Mouse (Mus musculus) kidney, embryonic 16.5 days (tissue): ENCODE results near the gene Neurog1. TPM values are rescaled to one million over a fixed set of nuclear protein-coding genes. Genes with fewer than 3 reads are reported as not detected.

ENCODE experiments used
- ATAC-seq: fragments of 200-750 bp; cut with Nextera tagmentation; 2 replicates; pipeline ENCODE4 v1.8.0; 2017; ENCODE audit warnings: moderate TSS enrichment; ENCODE audit not compliant: low FRiP score, low TSS enrichment
- H3K27ac ChIP-seq: fragments of 300-500 bp; sonication (generic); 2 replicates; pipeline ENCODE4 v1.5.1; 2014; ENCODE audit warnings: low read length
- H3K27me3 ChIP-seq: fragments of 300-500 bp; sonication (generic); 2 replicates; pipeline ENCODE4 v1.6.1; 2014; ENCODE audit warnings: low read length, control low read depth, mixed read lengths; ENCODE audit not compliant: insufficient read depth
- H3K36me3 ChIP-seq: fragments of 300-500 bp; sonication (generic); 2 replicates; pipeline ENCODE4 v1.6.1; 2014; ENCODE audit warnings: low read length, control low read depth, mixed read lengths; ENCODE audit not compliant: insufficient read depth
- H3K4me1 ChIP-seq: fragments of 300-500 bp; sonication (generic); 2 replicates; pipeline ENCODE4 v1.6.1; 2014; ENCODE audit warnings: low read length, control low read depth, mixed read lengths; ENCODE audit not compliant: insufficient read depth
- H3K4me2 ChIP-seq: fragments of 300-500 bp; sonication (generic); replicated peaks from 2 replicates; pipeline ENCODE4 v1.6.1; 2014; ENCODE audit warnings: low read depth, low read length
- H3K4me3 ChIP-seq: fragments of 300-500 bp; sonication (generic); 2 replicates; pipeline ENCODE4 v1.5.1; 2014; ENCODE audit warnings: mild to moderate bottlenecking, low read length
- H3K9ac ChIP-seq: fragments of 300-500 bp; sonication (generic); replicated peaks from 2 replicates; pipeline ENCODE4 v1.6.1; 2014; ENCODE audit warnings: low read length
- H3K9me3 ChIP-seq: fragments of 300-500 bp; sonication (generic); 2 replicates; pipeline ENCODE4 v1.6.1; 2016; ENCODE audit warnings: low read length, control low read depth
- WGBS: fragments of 180-500 bp; shearing (Covaris S2); extraction: QIAGEN DNeasy Blood & Tissue Kit; methylation state at CpG from one replicate; pipeline ENCODE4 v1.1.7; 2014; 5-methylcytosine and 5-hydroxymethylcytosine counted together
- polyA plus RNA-seq: library from polyadenylated mRNA; unstranded; fragments of >200 nt; fragmentation: Nextera tagmentation; extraction: Ambion mirVana; gene quantifications from 2 replicates; pipeline ENCODE4 v1.2.1, GENCODE M21; 2015

Gene Neurog1
- not detected in 2 replicates for polyA plus RNA-seq

DNA sequence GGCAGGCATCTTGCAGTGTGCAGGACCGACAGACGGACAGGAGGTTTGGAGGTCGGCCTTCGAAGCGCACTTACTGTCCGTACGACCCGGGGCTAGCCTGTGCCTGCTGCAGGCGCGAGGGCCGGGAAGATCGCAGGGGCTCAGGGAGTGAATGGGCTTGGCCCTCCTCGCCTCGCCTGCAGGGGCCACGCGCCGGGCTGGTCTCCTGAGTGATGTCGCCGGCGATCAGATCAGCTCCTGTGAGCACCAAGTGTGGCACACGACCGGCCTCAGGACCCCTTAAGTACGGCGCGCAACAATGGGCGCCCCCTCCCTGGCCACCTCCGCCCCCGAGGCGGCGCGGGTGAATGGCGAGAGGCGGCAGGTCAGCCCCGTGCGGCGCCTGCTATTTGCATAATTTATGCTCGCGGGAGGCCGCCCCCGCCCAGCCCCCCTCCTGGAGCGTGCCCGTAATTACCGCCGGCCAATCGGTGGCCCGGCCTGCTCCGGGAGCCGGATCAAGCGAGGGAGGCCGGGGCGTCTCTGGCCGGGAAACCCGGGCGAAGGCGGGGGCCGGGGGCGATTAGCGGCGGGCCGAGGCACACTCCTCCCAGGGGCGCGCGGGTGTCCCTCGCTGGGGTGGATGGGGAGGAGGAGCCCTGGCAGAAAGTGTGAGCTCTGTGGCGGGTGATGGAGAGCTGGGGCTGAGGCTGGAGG, at the start of gene Neurog1:
Gene Neurog1 (minus strand): TSS at position 240 of the 696 bp plus-strand sequence.
- peak within 1 kb of the TSS; percentile 53 for H3K4me2 ChIP-seq
- WGBS, result 0% methylated on average over 63 of the region's 65 CpGs
- no peaks in the 10 kb centered on the region for H3K9me3 ChIP-seq
- 0 out of 2 replicates have a peak within 1 kb of the TSS, but pooled peaks have one; percentile 22 for H3K9ac ChIP-seq
- peak; percentile 63 for ATAC-seq
- H3K27me3 ChIP-seq, result peaks cover 100% of the 10 kb centered on the region
- H3K4me1 ChIP-seq, result peaks cover 11% of the 10 kb centered on the region
- H3K27ac ChIP-seq, result no peak within 1 kb of the TSS
- no peaks in the 10 kb centered on the region for H3K36me3 ChIP-seq
- peak within 1 kb of the TSS; percentile 40 for H3K4me3 ChIP-seq

DNA sequence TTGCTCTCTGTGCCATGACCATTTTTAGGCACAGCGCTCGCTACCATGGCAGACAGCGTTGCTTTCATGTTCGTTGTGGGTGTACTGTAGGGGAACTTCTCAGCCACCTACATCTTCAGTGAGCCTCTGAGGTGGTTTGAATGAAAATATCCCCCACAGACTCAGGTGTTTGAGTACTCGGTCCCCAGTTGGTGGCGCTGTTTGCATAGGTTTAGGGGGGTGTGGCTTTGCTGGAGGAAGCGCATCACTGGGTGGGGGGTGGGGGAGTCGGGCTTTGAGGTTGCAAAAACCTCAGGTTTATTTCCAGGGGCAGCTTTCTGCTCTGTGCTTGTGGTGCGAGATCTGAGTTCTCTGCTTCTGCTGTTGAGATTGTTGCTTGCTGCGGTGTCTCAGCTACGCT, 47.4 kb upstream of the Neurog1 start:
- Histone ChIP-seq H3K4me2 (no peak overlapping the region), H3K27ac (no peak overlapping the region), H3K4me1 (peaks cover 25% of the 10 kb centered on the region), H3K36me3 (no peaks in the 10 kb centered on the region), H3K4me3 (no peak overlapping the region), H3K27me3 (peaks cover 44% of the 10 kb centered on the region), H3K9ac (no peak overlapping the region), H3K9me3 (no peaks in the 10 kb centered on the region)
- WGBS, result 91% methylated on average over 11 of the region's 11 CpGs
- no peak for ATAC-seq

DNA sequence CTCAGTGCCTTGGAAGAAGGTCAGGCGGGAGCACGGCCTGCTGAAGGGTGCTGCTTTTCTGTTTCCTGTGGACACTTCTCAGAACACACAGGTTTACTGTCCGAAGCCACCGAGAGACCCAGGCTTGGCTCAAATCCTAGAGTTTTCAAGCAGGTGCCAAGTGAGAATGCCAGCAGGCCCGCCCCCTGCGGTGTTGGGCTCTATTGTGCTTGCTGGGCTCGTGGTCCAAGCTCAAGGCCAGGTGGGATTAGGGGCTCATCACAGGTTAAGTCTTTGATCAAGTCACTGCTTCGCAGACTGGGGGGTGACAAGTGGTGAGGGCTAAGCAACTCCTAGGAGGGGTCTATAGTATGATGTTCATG, 44.7 kb upstream of the Neurog1 start:
- Histone ChIP-seq H3K27ac (no peak overlapping the region), H3K27me3 (peaks cover 62% of the 10 kb centered on the region), H3K4me1 (peaks cover 25% of the 10 kb centered on the region), H3K9me3 (no peaks in the 10 kb centered on the region), H3K9ac (peak overlapping the region; percentile 69), H3K4me2 (peak overlapping the region; percentile 89), H3K36me3 (no peaks in the 10 kb centered on the region), H3K4me3 (peak overlapping the region; percentile 56)
- WGBS, result 6% methylated on average over 8 of the region's 8 CpGs
- ATAC-seq, result no peak

DNA sequence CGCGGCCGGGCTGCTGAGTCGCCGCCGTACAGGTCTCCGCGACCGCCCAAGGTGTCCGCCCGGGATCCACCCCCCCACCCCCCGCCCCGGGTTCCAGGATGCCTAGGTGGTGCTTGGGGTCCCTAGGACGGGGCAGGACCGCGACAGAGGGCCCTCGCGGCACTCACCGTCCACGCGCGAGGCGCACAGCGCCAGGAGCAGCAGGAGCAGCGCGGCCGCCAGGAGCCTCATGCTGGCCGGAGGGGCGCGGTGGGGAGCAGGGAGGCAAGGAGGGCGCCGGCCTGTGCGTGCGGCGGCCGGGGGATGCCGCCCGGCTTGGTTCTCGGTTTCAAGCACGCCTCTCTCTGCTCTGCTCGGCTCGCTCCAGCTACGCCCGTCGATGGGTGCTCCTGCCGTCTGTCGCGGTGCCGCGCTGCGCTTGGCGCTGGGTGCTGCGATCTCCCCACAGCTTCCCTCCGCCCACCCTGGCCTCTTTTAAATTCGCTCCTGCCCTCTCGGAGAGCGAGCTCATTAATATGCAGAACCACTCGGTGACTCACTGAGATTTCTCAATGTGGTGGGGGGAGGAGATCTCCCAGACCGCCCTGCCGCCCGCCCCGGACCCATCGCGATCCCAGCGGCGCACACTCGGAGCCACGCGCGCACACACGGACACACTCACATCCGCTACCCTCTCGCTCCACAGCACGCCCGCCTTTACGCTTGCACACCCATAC, 44.1 kb upstream of the Neurog1 start, which contains the start of gene Cxcl14:
Gene Cxcl14 (minus strand): TSS at position 609 of the 716 bp plus-strand sequence.
- Histone ChIP-seq H3K27ac (no peak within 1 kb of the TSS), H3K4me3 (peak within 1 kb of the TSS; percentile 56), H3K4me1 (peaks cover 25% of the 10 kb centered on the region), H3K27me3 (peaks cover 62% of the 10 kb centered on the region), H3K36me3 (no peaks in the 10 kb centered on the region), H3K9ac (peak within 1 kb of the TSS; percentile 69), H3K9me3 (no peaks in the 10 kb centered on the region), H3K4me2 (peak within 1 kb of the TSS; percentile 89)
- ATAC-seq, result peak; percentile 58
- under 1% methylated on average over 74 of the region's 76 CpGs for WGBS

DNA sequence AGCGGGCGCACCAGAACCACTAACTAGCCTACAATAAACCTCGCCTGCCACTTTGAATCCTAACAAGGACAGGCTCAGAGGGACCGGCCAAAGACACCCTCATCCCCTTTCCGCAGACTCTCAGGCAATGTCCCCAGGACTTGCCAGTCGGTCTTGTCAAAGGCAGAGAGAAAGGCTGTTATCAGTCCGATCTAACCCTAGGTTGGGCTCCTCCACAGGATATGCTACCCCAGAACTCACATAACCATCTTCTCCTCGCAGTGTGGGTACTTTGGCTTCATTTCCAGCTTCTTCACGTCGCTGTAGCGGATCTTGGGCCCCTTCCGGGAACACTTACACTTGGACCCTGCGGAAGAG, 43.6 kb upstream of the Neurog1 start:
- WGBS, result 4% methylated on average over 13 of the region's 13 CpGs
- H3K4me1 ChIP-seq, result peaks cover 25% of the 10 kb centered on the region
- ATAC-seq, result no peak
- peak overlapping the region; percentile 56 for H3K4me3 ChIP-seq
- H3K36me3 ChIP-seq, result no peaks in the 10 kb centered on the region
- H3K9me3 ChIP-seq, result no peaks in the 10 kb centered on the region
- H3K9ac ChIP-seq, result peak overlapping the region; percentile 69
- no peak overlapping the region for H3K27ac ChIP-seq
- H3K4me2 ChIP-seq, result peak overlapping the region; percentile 89
- H3K27me3 ChIP-seq, result peaks cover 62% of the 10 kb centered on the region

DNA sequence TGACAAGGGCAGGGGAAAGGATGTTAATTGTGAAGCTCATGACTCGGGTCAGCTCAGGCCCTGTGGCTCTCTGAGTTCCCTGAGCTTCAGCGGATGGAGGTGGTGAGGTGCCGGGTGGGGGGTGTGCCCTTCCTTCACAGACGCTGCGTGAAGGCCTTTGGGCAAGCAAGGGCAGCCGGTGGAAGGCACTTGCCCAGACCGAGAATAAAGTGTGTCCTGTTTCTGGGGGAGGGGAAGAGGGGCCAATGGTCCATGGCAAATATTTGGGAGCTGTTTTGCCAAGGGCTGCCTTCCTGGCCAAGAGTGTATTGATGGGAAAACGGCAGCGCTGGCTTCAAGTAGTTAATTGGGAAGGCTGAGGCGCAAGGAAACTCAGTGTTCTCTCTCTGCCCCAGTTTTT, 42.9 kb upstream of the Neurog1 start:
- 9% methylated on average over 10 of the region's 10 CpGs for WGBS

DNA sequence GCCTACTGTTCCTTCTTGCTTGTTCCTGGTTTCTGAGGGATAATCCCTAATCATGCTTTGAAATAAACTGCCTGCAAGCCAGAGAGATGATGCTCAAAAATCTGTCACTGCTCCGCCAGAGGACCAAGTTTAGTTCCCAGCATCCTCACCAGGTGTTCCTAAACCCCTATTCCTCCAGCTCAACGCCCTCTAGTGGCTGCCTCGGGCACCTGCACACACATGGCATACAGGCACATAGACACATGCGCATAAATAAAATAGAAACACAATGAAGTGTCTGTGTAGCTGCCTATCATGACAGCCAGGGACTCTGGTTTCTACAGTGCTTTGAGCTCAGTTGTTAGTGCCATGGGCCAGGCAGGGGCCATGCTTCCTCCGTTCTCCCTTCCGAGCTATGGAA, 38.0 kb upstream of the Neurog1 start:
- Histone ChIP-seq H3K27ac (no peak overlapping the region), H3K4me3 (no peak overlapping the region), H3K4me1 (peaks cover 7% of the 10 kb centered on the region; the same call in 1 of the 2 replicates), H3K9me3 (no peaks in the 10 kb centered on the region), H3K9ac (no peak overlapping the region), H3K27me3 (peaks cover 25% of the 10 kb centered on the region), H3K36me3 (no peaks in the 10 kb centered on the region), H3K4me2 (no peak overlapping the region)
- ATAC-seq, result no peak
- 81% methylated on average over 6 of the region's 6 CpGs for WGBS

More for the DNA sequence above, 42.9 kb upstream of the Neurog1 start:
- H3K27me3 ChIP-seq, result peaks cover 62% of the 10 kb centered on the region
- no peaks in the 10 kb centered on the region for H3K36me3 ChIP-seq
- H3K27ac ChIP-seq, result no peak overlapping the region
- no peaks in the 10 kb centered on the region for H3K9me3 ChIP-seq
- H3K4me2 ChIP-seq, result peak overlapping the region; percentile 89
- H3K9ac ChIP-seq, result no peak overlapping the region; the same call in 1 of the 2 replicates
- peaks cover 25% of the 10 kb centered on the region for H3K4me1 ChIP-seq
- peak overlapping the region; percentile 56 for H3K4me3 ChIP-seq
- no peak for ATAC-seq

DNA sequence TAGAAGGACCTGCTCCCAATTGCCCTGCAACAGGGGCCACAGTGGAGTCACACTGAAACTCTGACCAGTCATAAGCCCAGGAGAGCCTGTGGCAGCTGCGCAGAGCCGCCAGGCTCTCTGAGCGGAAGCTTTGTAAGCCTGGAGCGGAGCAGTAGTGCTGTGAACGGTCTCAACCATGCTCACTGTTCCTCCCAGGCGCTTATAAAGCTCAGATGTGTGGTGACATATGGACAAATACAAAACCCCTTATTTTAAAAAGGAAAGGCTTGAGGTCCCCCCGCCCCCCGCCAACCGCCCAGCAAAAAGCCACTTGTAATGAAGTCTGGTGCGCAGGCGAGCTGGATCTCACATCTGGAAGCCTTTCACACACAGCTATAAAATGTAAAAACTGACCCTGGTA, 37.3 kb upstream of the Neurog1 start:
- H3K9me3 ChIP-seq, result no peaks in the 10 kb centered on the region
- peaks cover 17% of the 10 kb centered on the region for H3K27me3 ChIP-seq
- no peak overlapping the region for H3K27ac ChIP-seq
- no peak overlapping the region for H3K4me3 ChIP-seq
- H3K4me2 ChIP-seq, result no peak overlapping the region
- no peaks in the 10 kb centered on the region for H3K4me1 ChIP-seq
- 64% methylated on average over 11 of the region's 11 CpGs for WGBS
- ATAC-seq, result no peak
- no peaks in the 10 kb centered on the region for H3K36me3 ChIP-seq
- H3K9ac ChIP-seq, result no peak overlapping the region

DNA sequence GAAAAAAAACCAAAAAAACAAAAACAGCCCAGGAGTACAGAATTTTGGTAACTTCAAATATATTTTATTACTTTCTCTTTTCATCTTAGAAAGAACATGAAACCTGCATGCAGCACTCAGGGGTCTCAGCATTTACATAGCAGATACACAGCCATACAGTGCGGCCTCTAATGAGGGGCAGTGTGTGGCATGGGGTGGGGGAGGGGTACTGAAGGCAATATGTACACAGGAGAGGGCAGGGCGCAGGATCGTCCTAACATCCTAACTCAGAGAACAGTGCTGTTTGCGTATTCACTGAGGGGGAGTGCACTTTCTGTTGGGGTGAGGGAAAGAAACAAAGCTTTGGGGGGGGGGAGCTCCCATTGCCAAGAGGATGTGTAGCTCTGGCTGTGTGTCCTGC, 36.6 kb upstream of the Neurog1 start:
- H3K9ac ChIP-seq, result no peak overlapping the region
- H3K4me1 ChIP-seq, result no peaks in the 10 kb centered on the region
- H3K4me2 ChIP-seq, result no peak overlapping the region
- no peak overlapping the region for H3K27ac ChIP-seq
- no peaks in the 10 kb centered on the region for H3K36me3 ChIP-seq
- ATAC-seq, result no peak
- WGBS, result 57% methylated on average over 4 of the region's 4 CpGs
- H3K4me3 ChIP-seq, result no peak overlapping the region
- no peaks in the 10 kb centered on the region for H3K9me3 ChIP-seq
- H3K27me3 ChIP-seq, result peaks cover 11% of the 10 kb centered on the region

DNA sequence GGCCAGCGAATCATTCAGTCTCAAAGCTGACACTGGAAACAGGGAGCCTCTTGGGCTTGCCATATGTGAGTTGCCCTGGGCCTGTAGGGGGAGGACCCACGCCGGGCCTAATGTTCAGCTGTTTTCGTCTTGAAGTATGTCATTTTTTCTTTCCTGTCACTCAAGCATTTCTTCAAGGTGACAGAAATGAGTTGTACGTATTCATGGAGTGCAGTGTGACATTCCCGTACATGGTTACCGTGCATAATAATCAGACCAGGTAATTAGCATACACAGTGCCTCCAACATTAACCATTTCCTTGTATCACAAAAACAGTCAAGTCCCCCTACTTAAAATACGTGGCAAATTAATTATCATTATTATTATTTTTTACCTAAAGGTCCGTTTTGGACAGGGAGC, 35.1 kb upstream of the Neurog1 start:
- H3K27me3 ChIP-seq, result no peaks in the 10 kb centered on the region
- H3K4me1 ChIP-seq, result no peaks in the 10 kb centered on the region
- no peak overlapping the region for H3K27ac ChIP-seq
- WGBS, result 77% methylated on average over 9 of the region's 9 CpGs
- H3K4me2 ChIP-seq, result no peak overlapping the region
- H3K9me3 ChIP-seq, result no peaks in the 10 kb centered on the region
- H3K9ac ChIP-seq, result no peak overlapping the region
- H3K4me3 ChIP-seq, result no peak overlapping the region
- H3K36me3 ChIP-seq, result no peaks in the 10 kb centered on the region
- no peak for ATAC-seq
